Mouse (Mus musculus): ENCODE results near the gene Pkp4.

DNA sequence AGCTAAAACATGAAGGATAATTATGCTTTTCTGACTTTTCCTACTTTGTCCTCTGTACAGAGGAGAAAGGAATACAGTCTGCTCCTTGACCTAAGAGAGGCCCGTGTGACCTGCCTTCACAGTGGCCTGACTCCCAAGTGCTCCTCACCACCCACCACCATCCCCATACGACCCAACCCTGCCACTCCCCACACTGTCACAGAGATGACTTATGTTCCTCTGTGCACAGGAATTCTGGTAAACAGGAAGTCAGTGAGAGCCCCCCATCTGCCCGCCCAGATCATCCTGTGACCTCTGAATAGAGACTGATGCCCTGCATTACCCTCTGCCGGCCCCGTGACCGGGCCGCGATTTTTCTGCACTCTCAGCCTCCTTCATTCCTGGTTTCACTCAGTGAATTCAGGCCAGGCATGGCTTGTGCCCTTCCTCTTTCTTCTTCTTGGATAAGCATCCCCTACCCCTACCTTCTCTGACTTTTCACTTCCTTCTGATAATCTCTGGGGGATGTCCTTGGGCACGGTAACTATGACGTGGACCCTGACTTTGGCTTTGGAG lies 79.3 kb downstream of the Pkp4 start:
- no peak for TF ChIP-seq CHD2 (IDR thresholded peaks at IDR 0.05; ENCODE audit: low read depth, low read length)
- TF ChIP-seq MAFK (IDR thresholded peaks at IDR 0.05; ENCODE audit: insufficient read depth, low read depth, low read length) = no peak
- no peak for TF ChIP-seq HCFC1 (IDR thresholded peaks at IDR 0.05; ENCODE audit: borderline replicate concordance, insufficient read depth, low read length)

Measured in ES-E14 (cell line).